Mouse (Mus musculus): ENCODE data around the gene Helz2.

The Helz2 gene

DNA sequence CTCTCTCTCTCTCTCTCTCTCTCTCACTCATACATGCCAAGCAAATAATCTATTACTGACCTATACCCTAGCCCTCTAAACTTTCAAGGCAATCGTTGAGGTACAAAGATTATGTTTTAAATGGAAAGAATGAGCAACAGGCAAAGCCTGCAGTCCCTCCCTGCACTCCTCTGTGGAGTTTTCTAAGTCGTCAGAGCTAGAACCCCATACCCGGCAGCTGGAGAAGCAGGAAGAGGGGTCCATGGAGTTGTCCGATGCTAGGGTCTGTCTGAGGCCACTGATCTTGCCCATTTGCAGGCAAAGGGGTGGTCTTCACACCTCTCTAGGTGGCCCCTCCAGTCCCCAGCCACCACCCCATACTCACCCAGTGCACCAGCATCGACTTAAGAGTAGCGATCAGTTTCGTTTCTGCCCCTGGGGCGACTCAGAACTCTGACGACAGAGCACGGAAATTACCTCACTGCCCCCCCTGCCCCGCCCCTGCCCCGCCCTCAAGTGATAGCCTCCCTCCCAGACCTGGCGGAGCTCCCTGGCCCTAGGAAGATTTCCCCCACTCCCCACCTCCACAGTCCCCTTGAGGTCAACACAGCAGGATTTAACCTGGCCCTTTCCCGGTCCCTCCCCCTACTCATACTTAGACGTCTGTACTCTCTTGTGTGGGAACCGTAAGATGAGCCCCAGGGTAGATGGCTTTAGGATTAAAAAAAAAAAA, at the start of gene Helz2:
Gene Helz2 (minus strand): TSS at position 426 of the 712 bp plus-strand sequence.
- no peak for DNase-seq

GRCm38 (mm10) chr2:181290937-181291336, 49.1 kb upstream of the Helz2 start:
- no peak for DNase-seq

DNA sequence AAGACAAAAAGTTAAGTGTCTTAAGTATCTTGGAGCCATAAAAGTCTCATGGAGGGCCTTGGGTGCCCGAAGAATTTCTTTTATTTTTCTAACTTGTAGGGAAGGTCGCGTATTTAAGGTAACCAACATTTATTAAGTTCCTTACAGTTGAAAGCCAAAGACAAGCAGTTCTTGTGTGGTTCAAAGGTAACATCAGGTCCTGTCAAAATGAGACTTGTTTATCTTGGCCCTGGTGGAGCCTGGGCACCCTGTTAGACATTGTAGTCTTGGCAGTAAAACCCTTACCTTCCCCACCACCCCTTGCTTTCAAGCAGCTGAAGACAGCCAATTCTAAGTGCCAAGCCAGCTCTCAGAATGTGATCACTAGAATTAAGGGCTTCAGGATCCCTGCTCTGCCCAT, 46.9 kb upstream of the Helz2 start:
- no peak for DNase-seq

DNA sequence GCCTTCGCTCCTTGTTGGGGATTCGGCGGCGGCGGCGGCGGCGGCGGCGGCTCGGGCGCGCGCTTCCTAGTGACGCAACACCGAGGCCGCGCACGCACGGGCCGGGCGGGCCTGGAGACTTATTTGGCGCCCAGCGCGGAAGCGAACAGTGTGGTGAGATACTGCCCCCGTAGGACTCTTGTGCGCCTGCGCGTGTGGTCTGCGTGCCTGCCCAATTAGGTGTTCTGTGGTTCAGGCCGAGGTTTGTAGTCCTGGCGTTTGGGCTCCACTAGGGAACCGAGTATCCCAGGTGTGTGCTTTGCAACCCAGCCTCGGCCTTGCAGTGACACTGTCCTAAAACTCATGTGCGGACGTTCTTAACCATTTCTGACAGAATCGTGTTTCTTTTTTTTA, 46.1 kb upstream of the Helz2 start, which contains the start of gene Gmeb2:
Gene Gmeb2 (minus strand): TSS at position 78 of the 393 bp plus-strand sequence.
- DNase-seq: peak; percentile 91

- peak; percentile 86 for DNase-seq
Observed at GRCm38 (mm10) chr2:181287338-181287957, 45.6 kb upstream of the Helz2 start.

DNA sequence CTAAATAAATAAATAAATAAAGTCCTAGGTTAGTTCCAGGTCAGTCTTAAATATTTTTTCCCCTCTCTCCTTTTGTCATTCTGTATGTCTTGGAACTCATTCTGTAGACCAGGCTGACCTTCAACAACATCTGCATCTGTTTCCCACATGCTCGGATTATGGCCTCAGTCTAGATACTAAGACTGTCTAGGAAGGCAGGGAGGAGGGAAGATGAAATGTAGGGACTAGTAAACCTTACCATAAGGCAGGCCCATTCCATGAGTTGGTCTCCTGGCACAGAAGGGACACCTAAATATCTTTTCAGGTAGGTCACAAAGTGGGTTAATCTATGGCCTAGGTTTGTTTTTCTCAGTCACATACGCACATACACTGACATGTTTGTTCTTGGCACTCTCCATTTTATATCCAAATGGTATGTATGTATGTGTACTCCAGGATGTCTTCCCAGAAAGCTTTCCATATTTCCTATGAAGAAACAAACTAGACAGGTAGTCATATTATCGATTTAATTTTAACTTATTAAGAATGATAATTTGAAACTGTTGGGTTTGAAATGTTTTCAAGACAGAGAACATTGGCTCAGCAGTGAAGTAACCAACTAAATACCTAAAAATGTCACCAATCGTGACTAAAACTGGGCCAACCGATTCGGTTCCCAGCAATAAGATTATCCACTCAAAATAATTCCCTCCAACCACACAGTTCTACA, 45.0 kb upstream of the Helz2 start:
- DNase-seq: no peak

DNA sequence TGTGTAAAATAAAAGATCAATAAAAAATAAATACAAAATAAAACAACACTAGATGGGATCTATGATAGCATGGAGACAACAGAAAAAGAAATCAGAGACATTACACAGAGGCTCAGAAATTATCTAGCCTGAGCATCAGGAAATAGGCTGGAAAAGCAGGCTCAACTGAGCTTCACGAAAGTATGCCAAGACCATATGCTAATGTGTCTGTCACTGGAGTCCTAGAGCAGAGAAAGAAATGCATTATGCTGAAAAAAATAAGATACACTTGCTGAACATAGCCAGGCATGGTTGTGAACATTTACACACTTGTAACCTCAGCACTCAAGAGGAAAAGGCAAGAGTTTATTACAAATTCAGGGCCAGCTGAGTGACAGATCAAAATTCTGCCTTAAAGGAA, 38.1 kb upstream of the Helz2 start:
- DNase-seq: no peak

DNA sequence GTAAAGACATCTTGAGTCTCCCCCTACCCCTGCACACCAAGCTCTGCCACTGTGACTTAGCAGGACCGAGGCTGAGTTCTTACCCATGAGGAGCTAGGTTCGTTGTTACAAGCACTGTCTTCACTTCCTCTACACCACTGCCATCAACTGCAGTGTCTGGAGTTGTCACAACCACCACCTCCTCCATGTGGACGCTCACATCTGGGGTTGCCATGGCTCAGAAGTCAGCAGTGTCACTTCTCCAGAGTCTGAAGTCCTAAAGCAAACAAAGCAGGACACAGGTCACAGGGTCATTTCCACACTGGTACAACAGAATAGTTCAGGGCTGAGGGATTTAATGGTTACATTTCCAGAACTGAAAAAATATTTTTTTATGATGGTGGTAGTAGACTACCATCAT, 36.0 kb upstream of the Helz2 start:
- DNase-seq: no peak

GRCm38 (mm10) chr2:181276766-181277165, 34.9 kb upstream of the Helz2 start:
- no peak for DNase-seq

GRCm38 (mm10) chr2:181274639-181275038, 32.8 kb upstream of the Helz2 start:
- DNase-seq: no peak

DNA sequence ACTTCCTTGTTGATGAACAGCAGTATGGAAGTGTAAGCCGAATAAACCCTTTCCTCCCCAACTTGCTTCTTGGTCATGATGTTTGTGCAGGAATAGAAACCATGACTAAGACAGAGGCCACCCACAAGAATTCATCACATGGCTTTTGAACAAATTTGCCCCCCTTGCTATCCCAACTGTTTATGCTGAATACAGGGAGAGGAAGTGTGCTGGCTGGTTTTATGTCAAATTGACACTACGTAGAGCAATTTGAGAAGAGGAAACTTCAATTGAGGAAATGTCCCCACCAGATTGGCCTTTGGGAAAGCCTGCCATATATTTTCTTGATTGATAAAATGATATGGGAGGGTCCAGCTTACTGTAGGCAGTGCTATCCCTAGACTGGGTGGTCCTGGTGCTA, 32.0 kb upstream of the Helz2 start:
- no peak for DNase-seq

DNA sequence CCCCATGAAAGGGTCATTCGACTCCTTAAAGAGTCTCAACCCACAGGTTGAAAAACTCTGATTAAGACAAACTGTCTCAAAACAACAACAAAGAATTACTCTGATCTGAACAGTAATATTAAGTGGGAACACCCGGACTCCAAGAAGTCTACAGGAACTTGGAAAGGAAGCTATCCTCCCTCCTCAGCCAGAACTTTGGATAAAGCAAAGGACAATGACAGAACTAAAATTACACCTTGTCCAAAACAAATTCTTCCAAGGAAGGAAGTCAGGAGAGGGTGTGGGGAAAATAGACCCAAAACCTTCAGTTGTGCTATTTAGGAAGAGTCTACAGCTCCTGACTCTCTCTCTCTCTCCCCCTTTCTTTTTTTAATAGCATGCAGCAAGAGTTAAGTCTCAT, 30.3 kb upstream of the Helz2 start:
- DNase-seq: no peak

GRCm38 (mm10) chr2:181266839-181267238, 25.0 kb upstream of the Helz2 start:
- DNase-seq: no peak

- no peak for DNase-seq
Observed at GRCm38 (mm10) chr2:181253248-181253647, 11.4 kb upstream of the Helz2 start.

DNA sequence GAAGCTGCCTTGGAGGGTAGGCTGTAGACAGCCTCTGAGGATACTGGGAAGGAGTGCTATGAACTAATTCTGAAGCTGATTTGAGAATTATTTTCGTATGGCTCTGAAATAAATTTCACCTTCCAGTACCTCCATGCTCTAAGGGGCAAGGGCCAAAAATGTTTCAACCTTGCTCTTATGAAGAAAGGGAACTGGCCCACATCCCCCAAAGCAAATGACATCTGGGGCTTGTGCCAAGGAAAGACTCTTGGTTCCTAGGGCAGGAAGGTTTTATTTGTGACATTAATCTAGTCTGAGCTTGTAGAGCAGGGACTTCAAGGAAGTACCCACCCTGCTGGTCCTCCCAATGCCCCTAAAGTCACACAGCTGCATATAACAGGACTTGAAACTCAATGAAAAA, 10.0 kb upstream of the Helz2 start:
- no peak for DNase-seq

GRCm38 (mm10) chr2:181249217-181249616, 7.4 kb upstream of the Helz2 start:
- DNase-seq: no peak

GRCm38 (mm10) chr2:181245031-181245430, 3.2 kb upstream of the Helz2 start:
- DNase-seq: no peak

- DNase-seq: no peak
Observed at GRCm38 (mm10) chr2:181243706-181244394, 2.0 kb upstream of the Helz2 start.

GRCm38 (mm10) chr2:181242314-181242665, 463 bp upstream of the Helz2 start:
- DNase-seq: no peak

GRCm38 (mm10) chr2:181240806-181241440, 904 bp downstream of the Helz2 start:
- no peak for DNase-seq

DNA sequence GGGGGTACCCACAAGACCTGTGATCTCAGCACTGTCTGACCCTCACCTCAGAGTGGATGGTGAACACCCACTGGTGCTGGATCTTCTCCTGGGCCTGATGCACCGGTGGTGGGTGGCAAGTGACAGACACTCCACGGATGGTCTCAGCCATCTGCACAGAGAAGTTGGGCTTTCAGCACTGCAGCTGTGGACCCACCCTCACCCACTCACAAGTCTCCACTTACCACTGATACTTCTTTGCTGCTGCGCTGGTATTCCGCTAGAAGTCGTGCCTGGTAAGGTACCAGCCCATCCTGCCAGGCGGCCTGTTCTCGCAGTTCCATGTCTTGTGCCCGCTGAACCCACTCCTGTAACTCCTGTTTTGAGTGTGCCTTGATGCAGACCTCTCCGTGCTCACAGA, 2.6 kb downstream of the Helz2 start:
- DNase-seq: no peak

DNA sequence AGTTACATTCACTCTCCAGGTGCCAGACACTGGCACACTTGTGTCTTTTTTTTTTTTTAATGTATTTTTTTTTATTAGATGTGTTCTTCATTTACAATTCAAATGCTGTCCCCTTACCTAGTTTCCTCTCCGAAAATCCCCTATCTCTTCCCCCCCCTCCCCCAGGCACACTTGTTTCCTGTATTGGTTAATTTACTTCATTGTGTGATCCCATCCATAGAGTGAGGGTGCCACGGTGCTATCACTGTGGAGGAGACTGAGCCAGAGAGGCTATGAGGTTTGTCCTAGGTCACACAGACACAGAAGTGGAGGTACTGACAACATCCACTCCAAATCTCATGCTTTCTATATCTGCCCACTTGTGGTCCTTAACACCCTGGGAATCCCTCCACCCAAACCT, 3.0 kb downstream of the Helz2 start:
- no peak for DNase-seq

GRCm38 (mm10) chr2:181238091-181238610, 3.7 kb downstream of the Helz2 start:
- no peak for DNase-seq

Measured in right cerebral cortex, postnatal 4 days (tissue).